Mouse (Mus musculus) hindbrain, embryonic 15.5 days (tissue): ENCODE results near the gene Tmie. TPM values are rescaled to one million over a fixed set of nuclear protein-coding genes. Genes with fewer than 3 reads are reported as not detected.

Experiments
- ATAC-seq: fragments of 200-750 bp; cut with Nextera tagmentation; 2 replicates; pipeline ENCODE4 v1.8.0; 2017; ENCODE audit warnings: low read depth, moderate number of reproducible peaks, moderate TSS enrichment; ENCODE audit not compliant: low FRiP score
- H3K27ac ChIP-seq: fragments of 300-500 bp; sonication (generic); replicated peaks from 2 replicates; pipeline ENCODE4 v1.5.1; 2015; ENCODE audit warnings: mild to moderate bottlenecking, inconsistent platforms
- H3K27me3 ChIP-seq: fragments of 300-500 bp; sonication (generic); 2 replicates; pipeline ENCODE4 v1.6.1; 2015; ENCODE audit warnings: control low read depth, inconsistent platforms
- H3K36me3 ChIP-seq: fragments of 300-500 bp; sonication (generic); 2 replicates; pipeline ENCODE4 v1.6.1; 2015; ENCODE audit warnings: control low read depth, inconsistent platforms
- H3K4me1 ChIP-seq: fragments of 300-500 bp; sonication (generic); replicated peaks from 2 replicates; pipeline ENCODE4 v1.6.1; 2015; ENCODE audit warnings: control low read depth, inconsistent platforms
- H3K4me2 ChIP-seq: fragments of 300-500 bp; sonication (generic); 2 replicates; pipeline ENCODE4 v1.6.1; 2015; ENCODE audit warnings: moderate library complexity, mild to moderate bottlenecking, inconsistent platforms
- H3K4me3 ChIP-seq: fragments of 300-500 bp; sonication (generic); 2 replicates; pipeline ENCODE4 v1.5.1; 2015; ENCODE audit warnings: mild to moderate bottlenecking, inconsistent platforms
- H3K9ac ChIP-seq: fragments of 300-500 bp; sonication (generic); 2 replicates; pipeline ENCODE4 v1.6.1; 2015; ENCODE audit warnings: inconsistent platforms
- H3K9me3 ChIP-seq: fragments of 300-500 bp; sonication (generic); 2 replicates; pipeline ENCODE4 v1.6.1; 2016; ENCODE audit warnings: control low read depth, inconsistent platforms
- WGBS: fragments of 180-500 bp; shearing (Covaris S2); methylation state at CpG from one replicate; pipeline ENCODE4 v1.1.7; 2015; 5-methylcytosine and 5-hydroxymethylcytosine counted together
- polyA plus RNA-seq: library from polyadenylated mRNA; unstranded; fragments of >200 nt; fragmentation: Nextera tagmentation; extraction: Ambion mirVana; gene quantifications from 2 replicates; pipeline ENCODE4 v1.2.1, GENCODE M21; 2015

The Tmie gene
- polyA plus RNA-seq, 1 experiment from 2014 or later: 4.7 TPM

- WGBS: 79% methylated on average over 7 of the region's 7 CpGs
- Histone ChIP-seq H3K36me3 (no peaks in the 10 kb centered on the region), H3K27ac (no peak overlapping the region), H3K9me3 (no peaks in the 10 kb centered on the region), H3K4me1 (peaks cover 20% of the 10 kb centered on the region), H3K9ac (no peak overlapping the region), H3K4me3 (no peak overlapping the region), H3K27me3 (peaks cover 22% of the 10 kb centered on the region), H3K4me2 (no peak overlapping the region)
- ATAC-seq: no peak
Observed at GRCm38 (mm10) chr9:110881953-110882352, 2.0 kb upstream of the Tmie start.

DNA sequence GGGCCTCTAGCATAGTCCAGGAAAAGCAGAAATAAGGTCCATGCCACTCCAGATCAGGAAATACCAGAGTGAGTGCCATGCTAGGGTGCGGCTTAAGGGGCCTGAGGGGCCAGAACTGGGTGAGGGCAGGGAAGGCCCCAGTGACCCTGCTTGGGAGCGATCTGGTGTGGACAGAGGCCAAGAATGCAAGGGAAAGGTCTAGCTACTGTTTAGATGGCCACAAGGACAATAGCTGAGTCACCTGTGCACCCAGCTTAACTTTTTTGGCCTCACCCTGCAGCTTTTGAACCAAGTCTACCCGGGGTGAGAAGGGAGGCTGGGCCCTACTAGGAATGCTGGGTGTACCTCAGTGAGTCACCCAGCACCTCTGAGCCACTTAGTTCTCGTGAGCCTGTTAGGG lies 859 bp upstream of the Tmie start:
- no peak for ATAC-seq
- H3K9me3 ChIP-seq: no peaks in the 10 kb centered on the region
- H3K4me3 ChIP-seq: peak overlapping the region; percentile 54
- peak overlapping the region; percentile 90 for H3K4me2 ChIP-seq
- peaks cover 22% of the 10 kb centered on the region for H3K27me3 ChIP-seq
- H3K36me3 ChIP-seq: no peaks in the 10 kb centered on the region
- H3K27ac ChIP-seq: no peak overlapping the region
- peak overlapping the region; percentile 52; the same call in 1 of the 2 replicates for H3K9ac ChIP-seq
- WGBS: 84% methylated on average over 4 of the region's 4 CpGs
- H3K4me1 ChIP-seq: peaks cover 20% of the 10 kb centered on the region

- H3K4me3 ChIP-seq: peak within 1 kb of the TSS; percentile 54
- H3K27ac ChIP-seq: peak within 1 kb of the TSS; percentile 56
- H3K4me2 ChIP-seq: peak within 1 kb of the TSS; percentile 90
- peaks cover 33% of the 10 kb centered on the region for H3K4me1 ChIP-seq
- peak; percentile 14; the same call in 1 of the 2 replicates for ATAC-seq
- no peaks in the 10 kb centered on the region for H3K9me3 ChIP-seq
- WGBS: 13% methylated on average over 12 of the region's 12 CpGs
- no peaks in the 10 kb centered on the region for H3K36me3 ChIP-seq
- peak within 1 kb of the TSS; percentile 52 for H3K9ac ChIP-seq
- H3K27me3 ChIP-seq: peaks cover 22% of the 10 kb centered on the region
Observed at GRCm38 (mm10) chr9:110879191-110879920, 557 bp downstream of the Tmie start, which contains the start of gene Als2cl. Gene Als2cl (plus strand): TSS chr9:110879870.

DNA sequence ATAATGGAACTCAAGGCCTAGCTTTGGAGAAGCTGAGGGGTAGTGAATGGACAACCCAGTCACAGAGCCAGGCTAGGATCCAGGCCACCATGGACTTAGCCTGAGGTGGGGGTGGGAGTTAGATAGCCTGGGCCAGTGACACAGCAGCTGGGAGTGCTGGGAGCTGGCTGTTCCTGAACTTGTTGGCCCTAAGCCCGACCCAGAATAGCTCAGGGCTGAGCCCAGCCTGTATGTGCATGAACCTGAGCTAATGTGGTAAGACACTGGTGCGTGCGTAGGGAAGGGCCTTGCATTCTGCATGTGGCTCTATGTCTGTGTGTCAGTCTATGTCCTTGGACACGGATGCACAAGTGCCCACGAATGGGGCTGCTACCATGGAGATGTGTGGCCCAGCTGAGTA lies 2.0 kb downstream of the Tmie start:
- no peak overlapping the region for H3K4me2 ChIP-seq

DNA sequence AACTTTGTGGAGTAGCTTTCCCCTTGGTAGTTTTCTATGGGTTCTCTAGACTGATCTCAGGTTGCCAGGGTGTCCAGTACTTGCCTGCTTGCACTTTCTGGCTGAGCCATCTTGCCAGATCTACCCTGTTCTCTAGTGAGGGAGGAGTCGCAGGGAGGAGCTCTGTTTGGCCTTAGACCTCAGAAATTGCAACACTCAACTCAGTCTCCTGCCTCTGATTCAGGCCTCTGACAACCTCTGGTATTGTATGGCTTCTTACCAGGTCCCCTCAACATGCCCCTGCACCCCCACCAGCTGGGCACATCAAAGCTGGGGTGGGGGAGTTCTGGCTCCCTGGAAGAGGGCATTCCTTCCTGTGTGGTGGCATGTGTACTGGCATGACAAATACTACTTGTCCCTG lies 2.6 kb downstream of the Tmie start:
- Histone ChIP-seq H3K4me3 (no peak overlapping the region), H3K4me2 (no peak overlapping the region), H3K9me3 (no peaks in the 10 kb centered on the region), H3K36me3 (no peaks in the 10 kb centered on the region), H3K27ac (no peak overlapping the region), H3K4me1 (peaks cover 45% of the 10 kb centered on the region), H3K9ac (no peak overlapping the region), H3K27me3 (peaks cover 27% of the 10 kb centered on the region)
- 86% methylated on average over 1 of the region's 1 CpGs for WGBS
- no peak for ATAC-seq

More for the DNA sequence above, 2.0 kb downstream of the Tmie start:
- no peaks in the 10 kb centered on the region for H3K36me3 ChIP-seq
- 80% methylated on average over 5 of the region's 5 CpGs for WGBS
- no peaks in the 10 kb centered on the region for H3K9me3 ChIP-seq
- H3K27ac ChIP-seq: no peak overlapping the region
- peaks cover 25% of the 10 kb centered on the region for H3K27me3 ChIP-seq
- H3K4me1 ChIP-seq: peaks cover 45% of the 10 kb centered on the region
- H3K9ac ChIP-seq: no peak overlapping the region
- ATAC-seq: no peak
- H3K4me3 ChIP-seq: no peak overlapping the region

DNA sequence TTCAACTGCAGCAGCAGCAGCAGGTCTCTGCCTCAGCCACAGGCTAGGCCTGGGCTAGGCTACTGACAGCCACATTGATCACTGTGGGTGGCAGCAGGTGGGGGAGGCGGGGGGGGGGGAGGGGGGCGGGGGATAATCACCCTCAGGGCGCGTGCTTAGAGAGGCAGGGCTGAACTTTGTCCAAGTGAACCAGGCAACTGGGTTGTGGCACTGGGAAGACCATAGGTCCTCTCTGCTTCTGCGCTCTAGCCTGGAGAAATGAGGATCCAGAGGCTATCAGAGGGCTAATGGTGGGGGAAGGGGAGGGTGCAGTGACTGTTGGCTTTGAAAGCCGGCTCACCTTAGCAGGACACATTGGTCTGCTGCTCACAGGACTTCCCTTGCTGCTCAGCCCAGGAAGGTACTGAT lies 4.6 kb downstream of the Tmie start:
- no peaks in the 10 kb centered on the region for H3K36me3 ChIP-seq
- H3K9me3 ChIP-seq: no peaks in the 10 kb centered on the region
- H3K27me3 ChIP-seq: peaks cover 7% of the 10 kb centered on the region; the same call in 1 of the 2 replicates
- H3K27ac ChIP-seq: peak overlapping the region; percentile 57
- H3K9ac ChIP-seq: no peak overlapping the region
- H3K4me3 ChIP-seq: no peak overlapping the region
- H3K4me1 ChIP-seq: peaks cover 38% of the 10 kb centered on the region
- 0 out of 2 replicates have a peak, but pooled peaks have one; percentile 24 for ATAC-seq
- 16% methylated on average over 3 of the region's 6 CpGs for WGBS
- H3K4me2 ChIP-seq: no peak overlapping the region

DNA sequence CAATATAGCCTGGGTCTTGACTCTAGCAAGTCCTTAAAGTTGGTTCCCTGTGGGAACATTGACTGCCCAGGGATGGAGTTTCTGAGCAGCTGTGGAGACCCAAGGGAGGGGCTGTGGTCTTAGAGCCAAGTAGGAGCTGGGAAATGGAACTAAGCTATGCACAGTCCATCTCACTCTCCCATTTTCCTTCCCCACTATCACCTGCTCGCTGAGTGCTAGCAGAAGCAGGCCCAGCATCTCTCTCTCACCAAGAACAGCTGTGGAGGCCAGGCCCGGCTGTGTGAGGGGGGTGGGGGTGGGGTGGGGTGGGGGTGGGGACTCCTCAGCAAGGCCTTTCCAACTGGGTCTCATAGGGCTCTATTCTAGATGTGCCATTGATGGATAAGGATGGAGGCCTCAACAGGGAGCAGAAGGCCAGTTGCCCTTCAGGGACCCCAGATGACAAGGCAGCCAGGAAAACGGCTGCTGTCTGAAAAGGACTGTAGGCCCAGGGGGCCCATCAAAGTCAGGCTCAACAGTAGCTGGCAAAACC lies 5.2 kb downstream of the Tmie start:
- H3K4me3 ChIP-seq: no peak overlapping the region
- no peak overlapping the region for H3K9ac ChIP-seq
- ATAC-seq: peak; percentile 17; the same call in 1 of the 2 replicates
- no peaks in the 10 kb centered on the region for H3K9me3 ChIP-seq
- peak overlapping the region; percentile 57 for H3K27ac ChIP-seq
- WGBS: 2% methylated on average over 3 of the region's 3 CpGs
- H3K27me3 ChIP-seq: peaks cover 6% of the 10 kb centered on the region; the same call in 1 of the 2 replicates
- no peaks in the 10 kb centered on the region for H3K36me3 ChIP-seq
- peaks cover 33% of the 10 kb centered on the region for H3K4me1 ChIP-seq
- peak overlapping the region; percentile 64 for H3K4me2 ChIP-seq

- H3K36me3 ChIP-seq: no peaks in the 10 kb centered on the region
- H3K27me3 ChIP-seq: peaks cover 6% of the 10 kb centered on the region; the same call in 1 of the 2 replicates
- H3K4me3 ChIP-seq: peak overlapping the region; percentile 37
- WGBS: 4% methylated on average over 40 of the region's 40 CpGs
- peak overlapping the region; percentile 28 for H3K9ac ChIP-seq
- peaks cover 25% of the 10 kb centered on the region for H3K4me1 ChIP-seq
- H3K4me2 ChIP-seq: peak overlapping the region; percentile 64
- H3K27ac ChIP-seq: peak overlapping the region; percentile 57
- H3K9me3 ChIP-seq: no peaks in the 10 kb centered on the region
- peak; percentile 72 for ATAC-seq
Observed at GRCm38 (mm10) chr9:110873681-110874659, 5.9 kb downstream of the Tmie start.

GRCm38 (mm10) chr9:110871030-110871429 lies 8.9 kb downstream of the Tmie start:
- Histone ChIP-seq H3K4me2 (no peak overlapping the region), H3K9me3 (no peaks in the 10 kb centered on the region), H3K36me3 (no peaks in the 10 kb centered on the region), H3K9ac (no peak overlapping the region), H3K4me1 (peaks cover 25% of the 10 kb centered on the region), H3K4me3 (no peak overlapping the region), H3K27ac (no peak overlapping the region), H3K27me3 (peaks cover 6% of the 10 kb centered on the region; the same call in 1 of the 2 replicates)
- WGBS: 20% methylated on average over 7 of the region's 7 CpGs
- no peak for ATAC-seq

DNA sequence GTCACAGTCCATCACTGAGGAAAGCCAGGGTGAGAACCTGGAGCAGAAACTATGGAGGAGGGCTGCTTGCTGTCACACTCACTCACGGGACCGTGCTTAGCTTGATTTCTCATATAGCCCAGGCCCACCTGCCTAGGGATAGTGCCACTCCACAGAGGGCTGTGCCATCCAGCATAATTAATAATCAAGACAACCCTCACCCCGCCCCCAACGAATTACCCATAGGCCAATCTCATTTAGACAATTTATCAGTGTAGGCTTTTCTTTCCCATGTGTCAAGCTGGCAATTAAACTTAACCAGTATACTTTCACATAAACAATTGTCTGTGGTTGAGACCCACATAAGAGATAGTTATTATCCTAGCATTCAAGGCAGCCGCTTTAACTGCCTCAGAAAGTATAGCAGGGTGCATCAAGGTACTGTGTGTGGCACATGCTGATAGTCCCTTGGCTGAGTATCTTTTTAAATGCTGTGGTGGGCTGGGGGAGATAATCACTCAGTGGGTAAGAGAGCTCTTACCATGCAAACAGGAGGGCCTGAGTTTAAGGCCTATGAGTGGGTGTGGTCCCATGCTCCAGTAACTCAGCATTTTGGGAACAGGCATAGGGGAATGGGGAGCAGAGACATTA lies 20.8 kb downstream of the Tmie start:
- ATAC-seq: no peak
- 82% methylated on average over 5 of the region's 5 CpGs for WGBS

GRCm38 (mm10) chr9:110858523-110858922 lies 21.4 kb downstream of the Tmie start:
- Histone ChIP-seq H3K27ac (no peak overlapping the region), H3K27me3 (peaks cover 14% of the 10 kb centered on the region), H3K4me3 (no peak overlapping the region), H3K4me2 (no peak overlapping the region), H3K9ac (no peak overlapping the region), H3K4me1 (peaks cover 6% of the 10 kb centered on the region), H3K36me3 (no peaks in the 10 kb centered on the region), H3K9me3 (no peaks in the 10 kb centered on the region)
- no peak for ATAC-seq
- WGBS: 62% methylated on average over 5 of the region's 5 CpGs

More for the DNA sequence above, 20.8 kb downstream of the Tmie start:
- H3K4me3 ChIP-seq: no peak overlapping the region
- H3K27ac ChIP-seq: no peak overlapping the region
- H3K4me1 ChIP-seq: peaks cover 6% of the 10 kb centered on the region
- no peak overlapping the region for H3K9ac ChIP-seq
- H3K36me3 ChIP-seq: no peaks in the 10 kb centered on the region
- no peak overlapping the region for H3K4me2 ChIP-seq
- peaks cover 14% of the 10 kb centered on the region for H3K27me3 ChIP-seq
- H3K9me3 ChIP-seq: no peaks in the 10 kb centered on the region
